Mouse (Mus musculus): ENCODE results near the gene Ampd3.

The Ampd3 gene

DNA sequence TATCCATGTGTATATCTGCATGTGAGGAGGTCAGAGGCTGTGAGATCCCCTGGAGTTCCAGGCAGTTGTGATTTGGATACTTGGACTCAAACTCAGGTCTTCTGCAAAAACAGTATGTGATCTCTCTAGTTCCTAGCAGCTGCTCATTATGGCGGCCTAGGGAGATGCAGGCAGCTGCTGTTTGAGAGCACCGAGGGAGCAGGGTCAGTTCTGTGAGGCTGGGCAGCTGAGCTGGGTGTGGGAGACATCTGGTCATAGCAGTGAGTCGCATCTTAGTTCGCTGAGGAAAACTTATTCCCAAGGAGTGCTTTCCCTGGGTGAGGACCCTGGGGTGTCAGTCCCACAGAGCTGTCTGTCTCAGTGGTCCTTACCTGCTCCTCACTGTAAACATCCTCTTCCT is 26.7 kb downstream of the Ampd3 start:
- in situ Hi-C loops (cut with MboI, MseI), result no loop called here

DNA sequence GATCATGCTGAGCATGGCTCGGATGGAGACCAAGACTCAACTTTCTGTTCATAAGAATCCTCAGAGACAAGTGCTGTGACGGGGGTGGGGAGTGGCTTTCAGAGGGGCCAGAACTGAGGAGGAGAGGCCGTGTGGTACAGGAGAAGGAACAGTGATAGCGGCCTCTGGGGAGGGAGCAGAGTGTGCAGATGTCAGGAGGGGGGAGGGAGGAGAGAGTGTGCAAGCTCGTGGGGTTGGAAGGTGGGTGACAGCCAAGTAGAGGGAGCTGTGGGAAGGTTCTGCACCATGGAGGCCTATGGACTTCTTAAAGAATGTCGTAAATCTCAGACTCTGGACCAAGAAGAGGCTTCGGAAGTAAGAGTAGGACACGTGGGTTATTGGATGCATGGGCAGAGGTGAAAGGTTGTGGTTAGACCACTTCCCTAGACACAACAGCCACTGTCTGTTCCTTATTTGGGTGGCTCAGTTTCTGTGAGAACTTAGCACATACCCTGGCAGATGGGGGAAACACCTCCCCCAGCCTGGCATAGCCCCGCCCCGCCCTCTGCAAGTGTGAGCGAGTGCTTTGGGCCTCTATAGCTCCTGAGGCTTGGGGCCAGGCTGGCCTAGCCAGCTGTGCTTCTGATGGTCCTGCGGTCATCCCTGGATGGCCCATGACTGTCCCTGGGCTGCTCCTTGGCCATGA is 28.5 kb downstream of the Ampd3 start:
- in situ Hi-C loops (cut with MboI, MseI), result no loop called here

DNA sequence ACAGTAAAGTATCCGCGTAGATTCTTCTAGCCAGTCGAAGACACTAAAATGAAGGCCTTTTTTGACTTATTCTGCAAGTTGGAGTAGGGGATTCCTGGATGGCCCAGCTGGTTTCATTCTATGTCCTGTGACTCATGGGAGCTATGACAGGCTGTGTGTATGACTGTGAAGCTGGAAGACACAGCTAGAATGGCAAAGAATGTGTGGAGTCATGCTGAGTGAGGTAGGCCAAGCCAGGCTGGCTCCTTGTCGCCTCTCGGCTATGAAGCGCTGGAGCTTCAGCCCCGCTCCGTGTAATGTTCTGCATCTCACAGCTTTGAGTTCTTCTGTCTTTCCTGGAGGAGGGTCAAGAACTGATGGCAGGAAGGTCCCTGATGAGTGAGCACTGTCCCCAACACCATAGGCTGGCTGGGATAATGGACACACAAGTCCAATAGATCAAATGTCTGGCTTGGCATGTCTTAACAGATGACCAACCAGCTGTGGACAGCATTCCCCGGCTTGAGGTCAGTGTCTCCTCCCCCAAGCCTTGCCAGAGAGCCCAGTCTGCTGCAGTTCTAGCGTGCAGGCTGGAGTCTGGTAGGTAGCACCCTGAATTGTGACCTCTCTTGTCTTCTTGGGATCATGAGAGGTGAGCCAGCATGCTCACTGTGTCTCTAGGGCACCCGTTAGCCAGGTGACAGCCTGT is 29.9 kb downstream of the Ampd3 start:
- in situ Hi-C loops (cut with MboI, MseI), result no loop called here

GRCm38 (mm10) chr7:110801028-110801427 is 33.0 kb downstream of the Ampd3 start:
- in situ Hi-C loops (cut with MboI, MseI), result loop anchor here (5.0 to 10.0 kb wide), 2 partner anchors 74 to 124 kb away; no protein-coding TSS in a partner anchor

DNA sequence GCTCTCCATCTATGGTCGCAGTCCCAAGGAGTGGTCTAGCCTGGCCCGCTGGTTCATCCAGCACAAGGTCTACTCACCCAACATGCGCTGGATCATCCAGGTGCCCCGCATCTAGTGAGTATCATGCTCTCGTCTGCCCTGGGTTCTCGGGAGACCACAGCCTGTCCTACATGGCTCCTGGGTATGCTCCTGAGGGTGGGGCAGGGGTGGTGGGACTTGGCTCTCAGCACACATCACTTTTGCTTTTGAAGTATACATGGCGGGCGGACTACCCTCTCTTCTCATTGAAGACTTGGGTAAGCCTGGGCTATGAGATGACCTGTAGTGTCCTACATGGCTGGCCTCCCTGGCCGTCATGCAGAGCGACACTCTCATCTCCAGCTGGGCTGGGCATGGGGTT is 35.1 kb downstream of the Ampd3 start:
- in situ Hi-C loops (cut with MboI, MseI), result loop anchor here (5.0 to 10.0 kb wide), 2 partner anchors 76 to 122 kb away; no protein-coding TSS in a partner anchor

DNA sequence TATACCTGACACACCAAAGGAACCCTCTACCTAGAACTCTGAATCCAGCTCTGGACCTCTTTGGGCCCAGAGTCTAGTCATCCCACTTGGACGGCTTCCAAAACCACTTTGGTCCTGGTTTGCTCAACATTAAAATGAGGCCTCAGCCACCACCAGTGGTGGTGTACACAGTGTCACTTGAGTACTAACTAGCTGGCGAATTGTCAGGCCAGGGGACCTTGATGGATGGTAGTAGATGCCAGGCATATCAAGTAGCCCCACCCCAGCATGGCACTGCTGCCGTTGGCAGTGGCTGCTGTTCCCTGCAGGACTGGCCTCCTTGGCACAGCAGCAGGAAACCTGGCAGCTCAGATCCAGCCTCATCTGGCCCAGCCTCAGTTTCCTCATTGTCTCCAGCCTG is 36.3 kb downstream of the Ampd3 start:
- in situ Hi-C loops (cut with MboI, MseI), result loop anchor here (5.0 to 10.0 kb wide), 2 partner anchors 77 to 121 kb away; no protein-coding TSS in a partner anchor

DNA sequence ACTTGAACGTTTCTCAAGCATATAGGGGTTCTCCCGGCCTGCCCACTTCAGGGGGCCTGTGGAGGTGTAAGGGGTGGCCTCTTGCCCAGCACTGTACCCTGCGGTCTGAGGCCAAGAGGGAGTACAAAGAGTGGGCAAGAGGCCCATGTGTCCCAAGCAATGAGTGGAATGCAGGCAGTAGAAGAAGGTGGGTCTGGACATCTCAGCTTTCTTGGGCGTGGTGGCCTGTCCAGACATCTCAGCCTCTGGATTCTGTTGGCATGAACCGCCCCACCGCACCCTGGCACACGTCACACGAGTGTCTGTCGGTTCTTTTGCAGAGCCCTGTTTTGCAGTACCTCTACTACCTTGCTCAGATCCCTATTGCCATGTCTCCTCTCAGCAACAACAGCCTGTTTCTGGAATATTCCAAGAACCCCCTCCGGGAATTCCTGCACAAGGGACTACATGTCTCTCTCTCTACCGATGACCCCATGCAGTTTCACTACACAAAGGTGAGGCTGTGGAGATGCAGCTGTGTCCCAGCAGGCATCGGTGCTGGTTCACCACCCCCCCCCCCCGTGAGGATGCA is 39.5 kb downstream of the Ampd3 start:
- in situ Hi-C loops (cut with MboI, MseI), result loop anchor here (5.0 to 10.0 kb wide), 3 partner anchors 117 to 265 kb away; no protein-coding TSS in a partner anchor

DNA sequence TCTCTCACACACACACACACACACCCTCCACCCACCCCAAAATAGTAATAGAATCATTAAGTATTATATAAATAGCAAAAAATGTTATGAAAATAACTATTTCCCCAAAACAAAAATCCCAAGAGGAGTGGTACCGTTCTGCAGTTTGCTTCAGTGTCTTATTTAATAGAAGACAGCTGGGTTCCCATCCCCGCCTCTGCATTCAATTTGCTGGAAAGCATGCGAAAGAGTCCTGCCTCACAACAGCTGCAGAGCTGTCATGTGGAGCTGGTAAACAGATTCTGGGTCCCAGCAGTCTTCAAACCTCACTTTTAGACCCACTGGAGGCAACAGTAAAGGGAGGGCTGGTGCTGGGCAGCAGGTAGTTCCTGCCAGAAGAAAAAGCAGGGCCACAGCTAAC is 41.0 kb downstream of the Ampd3 start:
- in situ Hi-C loops (cut with MboI, MseI), result loop anchor here (5.0 to 10.0 kb wide), 3 partner anchors 116 to 267 kb away; no protein-coding TSS in a partner anchor

DNA sequence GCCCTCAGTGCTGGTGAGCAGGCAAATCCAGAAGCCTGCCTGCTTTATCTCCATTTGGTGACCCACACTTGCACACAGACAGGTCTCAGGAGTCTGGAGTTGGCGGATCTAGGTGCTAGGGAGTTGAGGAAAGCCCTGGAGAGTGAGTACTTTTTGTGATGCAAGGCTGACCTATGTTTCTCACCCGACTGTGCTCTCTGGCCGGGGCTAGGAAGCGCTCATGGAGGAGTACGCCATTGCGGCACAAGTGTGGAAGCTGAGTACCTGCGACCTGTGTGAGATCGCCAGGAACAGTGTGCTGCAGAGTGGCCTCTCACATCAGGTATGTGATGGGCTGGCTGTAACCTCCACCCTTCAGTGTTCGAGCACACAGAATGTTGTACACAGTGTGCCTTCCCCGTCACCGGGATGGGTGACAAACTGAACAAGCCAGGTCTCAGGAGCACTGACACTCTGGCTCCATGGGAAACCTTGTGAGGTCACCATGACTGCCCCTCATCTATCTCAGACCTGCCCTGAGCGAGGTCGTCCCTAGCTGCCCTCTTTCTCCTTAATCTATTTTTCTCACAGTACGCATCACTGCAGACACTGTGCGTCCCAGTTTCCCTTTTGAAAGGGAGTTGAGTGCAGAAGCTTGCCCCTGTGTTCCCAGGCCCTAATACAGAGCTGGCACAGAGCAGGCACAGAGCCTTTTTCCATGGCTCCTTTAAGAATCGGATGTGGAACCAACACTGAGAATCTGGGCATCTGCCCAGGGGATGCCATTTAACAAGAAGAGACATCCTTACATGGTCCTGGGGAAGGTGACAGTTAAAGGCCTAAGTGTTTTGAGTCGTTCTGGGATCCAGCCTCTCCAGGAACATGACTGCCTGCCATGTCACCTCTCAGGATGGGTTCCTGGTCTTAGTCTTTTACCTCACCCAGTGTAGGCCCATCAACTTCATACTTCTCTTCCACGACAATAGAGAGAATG is 41.9 kb downstream of the Ampd3 start:
- in situ Hi-C loops (cut with MboI, MseI), result loop anchor here (5.0 to 10.0 kb wide), 4 partner anchors 115 to 268 kb away; no protein-coding TSS in a partner anchor

GRCm38 (mm10) chr7:110810995-110811394 is 43.0 kb downstream of the Ampd3 start:
- in situ Hi-C loops (cut with MboI, MseI), result loop anchor here in 1 of 2 experiments (5.0 kb wide), 1 partner anchor 126 kb away; no protein-coding TSS in a partner anchor

- in situ Hi-C loops (cut with MboI, MseI), result loop anchor here in 1 of 2 experiments (5.0 kb wide), 1 partner anchor 126 kb away; no protein-coding TSS in a partner anchor
Measured at GRCm38 (mm10) chr7:110811529-110811928, 43.5 kb downstream of the Ampd3 start.

DNA sequence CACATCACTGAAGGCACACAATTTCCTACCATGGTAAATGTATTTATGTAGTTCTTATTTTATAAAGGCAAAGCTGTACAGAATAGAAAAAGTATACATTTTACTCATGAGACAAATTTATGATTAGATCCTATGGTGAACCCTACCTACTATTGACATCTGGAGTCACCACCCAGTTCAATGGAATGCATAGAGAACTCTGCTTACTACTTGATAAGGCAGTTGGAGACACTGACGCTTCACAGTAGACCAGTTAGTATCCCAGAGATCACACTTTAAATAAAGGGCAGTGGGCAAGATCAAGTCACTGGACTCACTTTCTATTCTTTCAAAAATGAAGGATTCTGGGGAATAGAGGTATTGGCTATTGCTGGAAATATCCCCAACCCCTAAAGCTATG is 46.0 kb downstream of the Ampd3 start:
- in situ Hi-C loops (cut with MboI, MseI), result loop anchor here in 1 of 2 experiments (5.0 kb wide), 1 partner anchor 123 kb away; no protein-coding TSS in a partner anchor

GRCm38 (mm10) chr7:110816037-110816436 is 48.0 kb downstream of the Ampd3 start:
- in situ Hi-C loops (cut with MboI, MseI), result no loop called here

- in situ Hi-C loops (cut with MboI, MseI), result no loop called here
Measured at GRCm38 (mm10) chr7:110818206-110818605, 50.2 kb downstream of the Ampd3 start.

DNA sequence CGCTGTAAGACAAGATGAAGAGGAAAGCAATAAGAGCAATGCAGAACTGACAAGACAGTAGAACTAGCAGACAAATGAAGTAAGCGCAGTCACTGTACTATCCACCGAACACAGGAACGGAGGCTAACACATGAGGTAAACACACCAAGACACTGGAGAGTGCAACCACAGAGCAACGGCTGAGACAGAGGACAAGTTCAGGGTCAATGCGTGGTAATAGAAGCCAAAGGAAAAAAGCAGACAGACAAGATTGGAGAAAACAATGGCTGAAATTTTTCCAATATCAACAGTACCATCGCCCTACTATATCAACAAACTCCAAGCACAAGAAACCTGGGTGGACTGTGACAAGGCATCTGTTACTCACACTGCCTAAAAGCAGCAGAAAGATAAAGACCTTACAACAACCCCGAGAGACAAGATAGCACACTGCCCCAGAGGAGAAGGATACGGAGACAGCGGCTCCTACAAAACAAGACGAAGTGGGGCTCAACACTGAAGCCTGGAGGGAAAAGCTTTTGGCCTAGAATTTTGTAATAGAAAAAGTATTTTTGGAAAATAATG is 50.9 kb downstream of the Ampd3 start:
- in situ Hi-C loops (cut with MboI, MseI), result no loop called here

DNA sequence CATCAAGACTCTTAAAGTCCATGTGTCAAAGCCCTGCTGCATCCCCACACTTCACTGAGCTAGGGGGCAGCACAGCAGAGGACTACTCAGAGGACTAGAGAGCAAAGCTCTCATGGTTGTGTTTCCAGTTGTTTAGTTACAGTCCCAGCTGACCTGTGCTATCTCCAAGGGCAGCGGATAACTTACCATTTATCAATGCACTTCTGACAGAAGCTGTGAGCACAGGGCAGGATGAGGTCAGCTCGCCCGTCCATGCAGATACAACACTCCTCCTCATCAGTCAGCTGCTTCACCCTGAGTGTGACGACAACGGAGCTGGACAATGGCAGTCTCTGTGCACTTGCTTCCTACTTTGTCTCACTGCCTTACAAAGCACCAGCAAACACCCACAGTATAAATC is 53.1 kb downstream of the Ampd3 start:
- in situ Hi-C loops (cut with MboI, MseI), result no loop called here

GRCm38 (mm10) chr7:110821653-110822052 is 53.6 kb downstream of the Ampd3 start:
- in situ Hi-C loops (cut with MboI, MseI), result no loop called here

DNA sequence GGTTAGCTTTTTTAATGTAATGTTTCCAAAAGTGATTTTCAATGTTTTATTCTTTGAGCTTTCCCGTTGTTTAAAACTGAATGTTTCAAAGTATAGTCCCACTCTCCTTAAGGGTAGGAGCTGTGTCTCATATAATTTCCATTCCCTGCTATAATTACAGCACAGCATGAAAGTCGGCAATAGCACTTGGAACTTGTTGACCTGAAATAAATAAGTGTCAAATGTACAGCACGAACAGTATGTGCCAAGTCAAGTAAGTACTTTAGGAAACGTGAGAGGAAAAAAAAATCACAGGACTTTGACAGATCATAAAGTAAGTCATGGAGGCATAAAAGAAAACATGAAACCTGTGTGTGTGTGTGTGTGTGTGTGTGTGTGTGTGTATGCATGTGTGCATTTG is 54.0 kb downstream of the Ampd3 start:
- in situ Hi-C loops (cut with MboI, MseI), result no loop called here

DNA sequence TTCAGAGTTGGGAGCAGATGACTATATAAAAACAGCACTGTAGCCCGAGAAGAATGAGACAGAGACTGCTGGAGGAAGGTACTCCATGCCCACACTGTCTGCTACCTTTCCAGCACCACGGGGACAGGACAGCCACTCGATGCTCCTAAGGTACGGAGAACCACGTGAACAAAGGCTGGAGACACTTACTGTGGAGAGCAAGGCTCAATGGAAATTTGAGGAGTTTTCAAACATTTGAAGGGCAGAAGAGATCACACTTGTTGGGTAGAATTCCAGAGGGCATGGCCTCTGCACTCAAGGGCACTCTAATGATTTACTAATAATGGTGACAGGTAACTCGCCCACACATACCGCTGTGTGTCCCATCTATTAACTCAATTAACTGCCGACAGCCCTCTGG is 55.1 kb downstream of the Ampd3 start:
- in situ Hi-C loops (cut with MboI, MseI), result no loop called here

GRCm38 (mm10) chr7:110823593-110823992 is 55.6 kb downstream of the Ampd3 start:
- in situ Hi-C loops (cut with MboI, MseI), result no loop called here
